Mouse (Mus musculus) liver, embryonic 16.5 days (tissue): ENCODE results near the gene Dusp18. TPM values are rescaled to one million over a fixed set of nuclear protein-coding genes. Genes with fewer than 3 reads are reported as not detected.

ENCODE experiments used
- ATAC-seq: fragments of 200-750 bp; cut with Nextera tagmentation; 2 replicates; pipeline ENCODE4 v1.8.0; 2017; ENCODE audit warnings: low read depth, mild to moderate bottlenecking, moderate number of reproducible peaks, moderate library complexity
- H3K27ac ChIP-seq: fragments of 300-500 bp; sonication (generic); 2 replicates; pipeline ENCODE4 v1.5.1; 2014; ENCODE audit warnings: mild to moderate bottlenecking, low read length
- H3K27me3 ChIP-seq: fragments of 300-500 bp; sonication (generic); 2 replicates; pipeline ENCODE4 v1.6.1; 2014; ENCODE audit warnings: low read depth, low read length, mixed read lengths; ENCODE audit not compliant: control insufficient read depth, insufficient read depth
- H3K36me3 ChIP-seq: fragments of 300-500 bp; sonication (generic); 2 replicates; pipeline ENCODE4 v1.6.1; 2014; ENCODE audit warnings: mild to moderate bottlenecking; ENCODE audit not compliant: control insufficient read depth, insufficient read depth
- H3K4me1 ChIP-seq: fragments of 300-500 bp; sonication (generic); 2 replicates; pipeline ENCODE4 v1.6.1; 2014; ENCODE audit warnings: low read depth, low read length, mixed read lengths; ENCODE audit not compliant: control insufficient read depth
- H3K4me2 ChIP-seq: fragments of 300-500 bp; sonication (generic); 2 replicates; pipeline ENCODE4 v1.6.1; 2014; ENCODE audit warnings: low read depth, low read length, mixed read lengths
- H3K4me3 ChIP-seq: fragments of 300-500 bp; sonication (generic); 2 replicates; pipeline ENCODE4 v1.5.1; 2014; ENCODE audit warnings: low read depth, mild to moderate bottlenecking, low read length
- H3K9ac ChIP-seq: fragments of 300-500 bp; sonication (generic); 2 replicates; pipeline ENCODE4 v1.6.1; 2014; ENCODE audit warnings: low read depth, low read length
- H3K9me3 ChIP-seq: fragments of 300-500 bp; sonication (generic); replicated peaks from 2 replicates; pipeline ENCODE4 v1.6.1; 2016; ENCODE audit warnings: low read length; ENCODE audit not compliant: control insufficient read depth
- WGBS: fragments of 180-500 bp; shearing (Covaris S2); extraction: QIAGEN DNeasy Blood & Tissue Kit; methylation state at CpG from one replicate; pipeline ENCODE4 v1.1.7; 2014; ENCODE audit not compliant: insufficient replicate concordance; 5-methylcytosine and 5-hydroxymethylcytosine counted together
- polyA plus RNA-seq: library from polyadenylated mRNA; unstranded; fragments of >200 nt; fragmentation: Nextera tagmentation; extraction: Ambion mirVana; gene quantifications from 2 replicates; pipeline ENCODE4 v1.2.1, GENCODE M21; 2015

The Dusp18 gene
- polyA plus RNA-seq, result 0.22 and 0.28 TPM in 2 replicates

DNA sequence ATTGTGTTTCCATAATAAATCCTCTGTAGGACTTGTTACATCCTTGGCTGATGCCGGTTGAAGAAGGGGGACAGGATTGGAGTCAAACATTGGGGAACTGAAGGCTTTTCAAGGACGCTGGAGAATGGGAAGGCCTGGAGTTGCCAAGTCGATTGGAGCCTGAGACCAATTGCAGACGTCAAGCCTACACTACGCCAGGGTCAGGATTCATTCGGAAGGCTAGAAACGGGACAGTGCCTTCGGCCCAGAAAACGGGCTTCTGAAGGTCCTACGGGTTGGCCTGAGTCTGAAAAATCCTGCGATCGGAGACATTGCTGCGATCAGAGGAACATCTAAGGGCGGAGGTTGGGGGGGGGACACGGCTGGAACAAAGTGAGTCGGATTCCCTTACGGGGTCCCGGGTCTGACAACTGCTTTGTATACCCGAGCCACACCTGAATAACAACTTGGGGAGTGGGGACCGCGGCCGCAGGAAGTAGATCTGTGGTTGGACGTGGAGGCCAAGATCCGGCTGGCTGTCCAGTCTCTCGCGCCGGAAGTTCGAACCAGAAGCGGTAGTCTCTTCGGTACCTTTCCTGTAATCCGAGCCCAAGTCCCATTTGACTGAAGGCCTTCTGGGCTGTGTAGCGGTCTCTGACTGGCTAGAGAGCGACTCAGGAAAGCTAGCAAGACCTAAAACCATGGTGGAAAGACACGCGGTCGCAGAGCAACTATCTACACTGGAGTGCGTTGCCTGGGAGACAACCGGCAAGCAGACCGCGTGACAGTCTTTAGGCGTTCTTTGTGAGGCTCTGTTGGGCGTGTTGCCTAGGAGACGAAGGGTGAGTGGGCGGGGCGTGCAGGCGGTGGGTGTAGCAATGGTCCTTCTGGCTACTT, at the start of gene Dusp18, which contains the start of gene 4921536K21Rik:
TSS of gene Dusp18 (plus strand) at position 835 of the 876 bp plus-strand sequence.
TSS of gene 4921536K21Rik (minus strand) at position 693 of the 876 bp plus-strand sequence.
- Histone ChIP-seq H3K4me2 (peak within 1 kb of the TSS; percentile 77), H3K27me3 (no peaks in the 10 kb centered on the region), H3K36me3 (no peaks in the 10 kb centered on the region), H3K4me3 (peak within 1 kb of the TSS; percentile 59), H3K27ac (no peak within 1 kb of the TSS), H3K9me3 (no peaks in the 10 kb centered on the region), H3K9ac (peak within 1 kb of the TSS; percentile 14; the same call in 1 of the 2 replicates), H3K4me1 (peaks cover 7% of the 10 kb centered on the region)
- peak; percentile 94 for ATAC-seq
- WGBS, result 5% methylated on average over 46 of the region's 46 CpGs

GRCm38 (mm10) chr11:3846351-3846750, 48.7 kb upstream of the Dusp18 start:
- Histone ChIP-seq H3K9ac (no peak overlapping the region), H3K4me3 (no peak overlapping the region), H3K36me3 (no peaks in the 10 kb centered on the region), H3K27ac (no peak overlapping the region), H3K4me2 (no peak overlapping the region), H3K27me3 (no peaks in the 10 kb centered on the region), H3K4me1 (no peaks in the 10 kb centered on the region), H3K9me3 (no peaks in the 10 kb centered on the region)
- ATAC-seq, result no peak
- 66% methylated on average over 2 of the region's 2 CpGs for WGBS

- Histone ChIP-seq H3K4me1 (no peaks in the 10 kb centered on the region), H3K4me2 (no peak overlapping the region), H3K36me3 (no peaks in the 10 kb centered on the region), H3K9me3 (no peaks in the 10 kb centered on the region), H3K4me3 (no peak overlapping the region), H3K27me3 (no peaks in the 10 kb centered on the region), H3K27ac (no peak overlapping the region), H3K9ac (no peak overlapping the region)
- no peak for ATAC-seq
- 53% methylated on average over 15 of the region's 15 CpGs for whole genome bisulfite sequencing
Measured at GRCm38 (mm10) chr11:3849469-3850314, 45.3 kb upstream of the Dusp18 start.

DNA sequence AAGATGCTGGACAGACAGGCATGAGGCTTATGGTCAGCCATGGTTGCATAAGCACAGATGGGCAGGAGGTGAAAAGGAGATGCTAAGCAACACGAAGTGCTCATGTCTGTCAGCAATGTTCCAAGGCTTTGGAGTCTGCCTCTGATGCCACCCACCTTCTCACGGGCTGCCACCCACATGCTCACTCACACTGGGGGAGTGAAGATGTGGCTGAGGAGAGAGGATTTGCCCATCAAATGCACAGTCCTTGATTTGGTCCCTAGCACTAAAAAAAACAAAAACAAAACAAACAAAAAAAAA, 44.8 kb upstream of the Dusp18 start:
- 67% methylated on average over 2 of the region's 2 CpGs for WGBS
- ATAC-seq, result no peak
- no peak overlapping the region for H3K27ac ChIP-seq
- H3K9ac ChIP-seq, result no peak overlapping the region
- H3K4me2 ChIP-seq, result no peak overlapping the region
- no peaks in the 10 kb centered on the region for H3K9me3 ChIP-seq
- H3K27me3 ChIP-seq, result no peaks in the 10 kb centered on the region
- no peak overlapping the region for H3K4me3 ChIP-seq
- no peaks in the 10 kb centered on the region for H3K36me3 ChIP-seq
- no peaks in the 10 kb centered on the region for H3K4me1 ChIP-seq

DNA sequence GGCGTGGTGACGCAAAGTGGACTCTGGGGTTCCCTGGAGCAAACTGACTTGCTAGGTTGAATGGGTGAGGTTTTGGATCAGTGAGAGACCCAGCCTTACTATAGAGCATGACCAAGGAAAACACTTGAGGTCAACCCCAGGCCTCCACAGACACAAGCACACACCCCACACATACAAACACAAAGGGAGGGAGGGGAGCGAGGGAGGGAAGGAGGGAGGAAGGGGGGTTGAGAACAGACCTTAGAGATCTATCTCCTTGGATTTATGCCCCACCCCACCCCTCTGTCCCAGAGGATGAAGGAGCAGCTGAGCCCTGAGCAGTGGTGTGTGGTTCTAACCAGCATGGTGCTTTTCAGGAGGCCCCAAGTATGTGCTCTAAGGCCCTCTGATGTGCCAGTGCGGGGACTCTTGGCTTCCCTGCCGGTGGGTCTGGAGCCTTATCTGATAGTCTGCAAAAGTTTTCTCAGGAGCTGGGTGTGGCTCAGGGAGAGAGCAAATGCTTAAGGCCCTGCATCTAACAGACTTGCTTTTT, 44.2 kb upstream of the Dusp18 start:
- ATAC-seq, result no peak
- H3K4me2 ChIP-seq, result no peak overlapping the region
- H3K4me3 ChIP-seq, result no peak overlapping the region
- H3K9ac ChIP-seq, result no peak overlapping the region
- no peaks in the 10 kb centered on the region for H3K4me1 ChIP-seq
- no peak overlapping the region for H3K27ac ChIP-seq
- 43% methylated on average over 5 of the region's 5 CpGs for WGBS
- H3K9me3 ChIP-seq, result no peaks in the 10 kb centered on the region
- H3K27me3 ChIP-seq, result no peaks in the 10 kb centered on the region
- no peaks in the 10 kb centered on the region for H3K36me3 ChIP-seq

DNA sequence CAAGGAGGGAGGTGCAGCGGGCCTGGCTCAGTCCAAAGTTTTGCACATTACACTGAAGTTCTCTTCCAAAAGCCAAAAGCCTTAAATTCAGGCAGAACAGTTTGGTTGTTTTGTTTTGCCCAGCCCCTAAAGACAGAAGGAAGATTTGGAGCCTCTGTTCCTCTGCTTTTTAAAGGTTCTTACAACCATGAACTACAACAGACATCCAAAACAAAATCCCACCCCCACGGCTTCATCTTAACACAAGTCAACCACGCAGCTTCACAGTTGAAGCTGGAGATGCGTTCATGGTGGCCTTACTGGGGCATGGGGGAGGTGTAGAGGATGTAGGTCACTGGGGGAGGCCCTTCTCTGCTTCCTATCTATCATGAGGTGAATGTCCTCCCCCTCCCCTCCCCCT, 43.2 kb upstream of the Dusp18 start:
- H3K9ac ChIP-seq, result no peak overlapping the region
- no peaks in the 10 kb centered on the region for H3K36me3 ChIP-seq
- 46% methylated on average over 4 of the region's 4 CpGs for WGBS
- no peak for ATAC-seq
- H3K27me3 ChIP-seq, result no peaks in the 10 kb centered on the region
- H3K4me3 ChIP-seq, result no peak overlapping the region
- H3K27ac ChIP-seq, result no peak overlapping the region
- no peaks in the 10 kb centered on the region for H3K4me1 ChIP-seq
- H3K9me3 ChIP-seq, result no peaks in the 10 kb centered on the region
- H3K4me2 ChIP-seq, result no peak overlapping the region

GRCm38 (mm10) chr11:3853031-3853430, 42.0 kb upstream of the Dusp18 start:
- no peak overlapping the region for H3K4me2 ChIP-seq
- H3K27ac ChIP-seq, result no peak overlapping the region
- H3K4me1 ChIP-seq, result no peaks in the 10 kb centered on the region
- H3K36me3 ChIP-seq, result no peaks in the 10 kb centered on the region
- 79% methylated on average over 10 of the region's 10 CpGs for WGBS
- no peak for ATAC-seq
- H3K9me3 ChIP-seq, result no peaks in the 10 kb centered on the region
- H3K4me3 ChIP-seq, result no peak overlapping the region
- no peak overlapping the region for H3K9ac ChIP-seq
- no peaks in the 10 kb centered on the region for H3K27me3 ChIP-seq

- no peaks in the 10 kb centered on the region for H3K27me3 ChIP-seq
- H3K4me3 ChIP-seq, result no peak overlapping the region
- no peak overlapping the region for H3K9ac ChIP-seq
- H3K27ac ChIP-seq, result no peak overlapping the region
- no peak for ATAC-seq
- H3K4me2 ChIP-seq, result no peak overlapping the region
- H3K4me1 ChIP-seq, result no peaks in the 10 kb centered on the region
- H3K9me3 ChIP-seq, result no peaks in the 10 kb centered on the region
- H3K36me3 ChIP-seq, result no peaks in the 10 kb centered on the region
- WGBS, result 69% methylated on average over 5 of the region's 5 CpGs
Measured at GRCm38 (mm10) chr11:3853481-3854034, 41.5 kb upstream of the Dusp18 start.
